Mouse (Mus musculus): ENCODE results near the gene Synj2. TPM values are rescaled to one million over a fixed set of nuclear protein-coding genes. Genes with fewer than 3 reads are reported as not detected.

Gene Synj2
- 3.3 and 3.5 TPM in 2 replicates for polyA plus RNA-seq (2012; rRNA removed)

GRCm38 (mm10) chr17:5941230-5942043 lies at the start of gene Synj2:
Gene Synj2 (plus strand): TSS chr17:5941280.

GRCm38 (mm10) chr17:6079287-6080122 lies 138.4 kb downstream of the Synj2 start, which contains the start of the genes Serac1 and Gtf2h5:
Gene Serac1 (minus strand): TSS chr17:6079741.
Gene Gtf2h5 (plus strand): TSS chr17:6079786.

Other genes starting within 250 kb of the Synj2 start
- gene Snx9, start 100.0 kb upstream of the Synj2 start, polyA plus RNA-seq (2012; rRNA removed): 14.5 and 18.2 TPM in 2 replicates
- 0.77 and 0.93 TPM in 2 replicates for gene Serac1, start 138.5 kb downstream of the Synj2 start, polyA plus RNA-seq (2012; rRNA removed)
- 2.3 and 2.6 TPM in 2 replicates for gene Gtf2h5, start 138.5 kb downstream of the Synj2 start, polyA plus RNA-seq (2012; rRNA removed)
- gene Tulp4, start 165.2 kb downstream of the Synj2 start, polyA plus RNA-seq (2012; rRNA removed): 23.3 and 23.6 TPM in 2 replicates